Mouse (Mus musculus): ENCODE measurements around the gene Itpr2.

- no peak for TF ChIP-seq CTCF (IDR thresholded peaks at IDR 0.05; ENCODE audit: low read depth, low read length)
- no peak for TF ChIP-seq POLR2A (IDR thresholded peaks at IDR 0.05; ENCODE audit: borderline replicate concordance, low read depth, low read length)
Measured at GRCm38 (mm10) chr6:146341934-146342333, 160.1 kb downstream of the Itpr2 start.
